Mouse (Mus musculus): ENCODE data around the gene Rgs13. TPM values are rescaled to one million over a fixed set of nuclear protein-coding genes. Genes with fewer than 3 reads are reported as not detected.

Gene Rgs13
- polyA plus RNA-seq, 1 experiment from 2014 or later: 2.0 TPM

GRCm38 (mm10) chr1:144139847-144140246 lies 37.3 kb downstream of the Rgs13 start:
- WGBS: 97% methylated on average over 1 of the region's 1 CpGs
- H3K9ac ChIP-seq (ENCODE audit: low read length): no peak overlapping the region
- H3K9me3 ChIP-seq (ENCODE audit: control insufficient read depth, low read length): no peaks in the 10 kb centered on the region
- H3K27ac ChIP-seq (ENCODE audit: low read depth, low read length): no peak overlapping the region
- no peaks in the 10 kb centered on the region for H3K36me3 ChIP-seq (ENCODE audit: control insufficient read depth, insufficient read depth, low read length)
- DNase-seq (ENCODE audit: low spot score) (no peak), ATAC-seq (replicated peaks; ENCODE audit: low FRiP score) (no peak)
- H3K4me1 ChIP-seq (replicated peaks; ENCODE audit: control insufficient read depth, insufficient read depth, low read length): no peaks in the 10 kb centered on the region
- no peak overlapping the region for H3K4me2 ChIP-seq (ENCODE audit: low read depth, low read length, severe bottlenecking)
- no peaks in the 10 kb centered on the region for H3K27me3 ChIP-seq (ENCODE audit: control insufficient read depth, insufficient read depth, low read length)
- H3K4me3 ChIP-seq (ENCODE audit: low read depth, low read length): no peak overlapping the region

- Histone ChIP-seq H3K36me3 (ENCODE audit: control insufficient read depth, insufficient read depth, low read length) (no peaks in the 10 kb centered on the region), H3K4me2 (ENCODE audit: low read depth, low read length, severe bottlenecking) (no peak overlapping the region), H3K27ac (ENCODE audit: low read depth, low read length) (no peak overlapping the region), H3K4me1 (replicated peaks; ENCODE audit: control insufficient read depth, insufficient read depth, low read length) (no peaks in the 10 kb centered on the region), H3K9ac (ENCODE audit: low read length) (no peak overlapping the region), H3K27me3 (ENCODE audit: control insufficient read depth, insufficient read depth, low read length) (no peaks in the 10 kb centered on the region), H3K4me3 (ENCODE audit: low read depth, low read length) (no peak overlapping the region), H3K9me3 (ENCODE audit: control insufficient read depth, low read length) (no peaks in the 10 kb centered on the region)
- WGBS: 85% methylated on average over 7 of the region's 7 CpGs
- DNase-seq (ENCODE audit: low spot score) (no peak), ATAC-seq (replicated peaks; ENCODE audit: low FRiP score) (no peak)
Observed at GRCm38 (mm10) chr1:144127965-144128364, 49.2 kb downstream of the Rgs13 start.

- Histone ChIP-seq H3K9me3 (ENCODE audit: control insufficient read depth, low read length) (no peaks in the 10 kb centered on the region), H3K4me3 (ENCODE audit: low read depth, low read length) (no peak overlapping the region), H3K36me3 (ENCODE audit: control insufficient read depth, insufficient read depth, low read length) (no peaks in the 10 kb centered on the region), H3K27me3 (ENCODE audit: control insufficient read depth, insufficient read depth, low read length) (no peaks in the 10 kb centered on the region), H3K27ac (ENCODE audit: low read depth, low read length) (no peak overlapping the region), H3K9ac (ENCODE audit: low read length) (no peak overlapping the region), H3K4me1 (replicated peaks; ENCODE audit: control insufficient read depth, insufficient read depth, low read length) (no peaks in the 10 kb centered on the region), H3K4me2 (ENCODE audit: low read depth, low read length, severe bottlenecking) (no peak overlapping the region)
- 89% methylated on average over 4 of the region's 4 CpGs for WGBS
- ATAC-seq (replicated peaks; ENCODE audit: low FRiP score) (no peak), DNase-seq (ENCODE audit: low spot score) (no peak)
Observed at GRCm38 (mm10) chr1:144120042-144120441, 57.1 kb downstream of the Rgs13 start.

- ATAC-seq (replicated peaks; ENCODE audit: low FRiP score): no peak
- 46% methylated on average over 2 of the region's 2 CpGs for WGBS
Observed at GRCm38 (mm10) chr1:144119456-144119855, 57.7 kb downstream of the Rgs13 start.

GRCm38 (mm10) chr1:144115848-144116727 lies 61.1 kb downstream of the Rgs13 start:
- Histone ChIP-seq H3K4me1 (replicated peaks; ENCODE audit: control insufficient read depth, insufficient read depth, low read length) (no peaks in the 10 kb centered on the region), H3K9me3 (ENCODE audit: control insufficient read depth, low read length) (no peaks in the 10 kb centered on the region), H3K4me2 (ENCODE audit: low read depth, low read length, severe bottlenecking) (no peak overlapping the region), H3K36me3 (ENCODE audit: control insufficient read depth, insufficient read depth, low read length) (no peaks in the 10 kb centered on the region), H3K9ac (ENCODE audit: low read length) (no peak overlapping the region), H3K27me3 (ENCODE audit: control insufficient read depth, insufficient read depth, low read length) (no peaks in the 10 kb centered on the region), H3K27ac (ENCODE audit: low read depth, low read length) (no peak overlapping the region), H3K4me3 (ENCODE audit: low read depth, low read length) (no peak overlapping the region)
- no peak for DNase-seq (ENCODE audit: low spot score)
- 85% methylated on average over 6 of the region's 6 CpGs for WGBS
- ATAC-seq (replicated peaks; ENCODE audit: low FRiP score): no peak

More at GRCm38 (mm10) chr1:144119456-144119855, 57.7 kb downstream of the Rgs13 start:
- Histone ChIP-seq H3K27ac (ENCODE audit: low read depth, low read length) (no peak overlapping the region), H3K4me3 (ENCODE audit: low read depth, low read length) (no peak overlapping the region), H3K36me3 (ENCODE audit: control insufficient read depth, insufficient read depth, low read length) (no peaks in the 10 kb centered on the region), H3K9me3 (ENCODE audit: control insufficient read depth, low read length) (no peaks in the 10 kb centered on the region), H3K9ac (ENCODE audit: low read length) (no peak overlapping the region), H3K4me2 (ENCODE audit: low read depth, low read length, severe bottlenecking) (no peak overlapping the region), H3K4me1 (replicated peaks; ENCODE audit: control insufficient read depth, insufficient read depth, low read length) (no peaks in the 10 kb centered on the region), H3K27me3 (ENCODE audit: control insufficient read depth, insufficient read depth, low read length) (no peaks in the 10 kb centered on the region)
- no peak for DNase-seq (ENCODE audit: low spot score)

- WGBS: 80% methylated on average over 6 of the region's 6 CpGs
- ATAC-seq (replicated peaks; ENCODE audit: low FRiP score): no peak
Observed at GRCm38 (mm10) chr1:144113438-144114074, 63.6 kb downstream of the Rgs13 start.

GRCm38 (mm10) chr1:144112946-144113345 lies 64.2 kb downstream of the Rgs13 start:
- H3K4me1 ChIP-seq (replicated peaks; ENCODE audit: control insufficient read depth, insufficient read depth, low read length): no peaks in the 10 kb centered on the region
- H3K27ac ChIP-seq (ENCODE audit: low read depth, low read length): no peak overlapping the region
- no peaks in the 10 kb centered on the region for H3K36me3 ChIP-seq (ENCODE audit: control insufficient read depth, insufficient read depth, low read length)
- H3K9ac ChIP-seq (ENCODE audit: low read length): no peak overlapping the region
- H3K27me3 ChIP-seq (ENCODE audit: control insufficient read depth, insufficient read depth, low read length): no peaks in the 10 kb centered on the region
- H3K9me3 ChIP-seq (ENCODE audit: control insufficient read depth, low read length): no peaks in the 10 kb centered on the region
- ATAC-seq (replicated peaks; ENCODE audit: low FRiP score) (no peak), DNase-seq (ENCODE audit: low spot score) (no peak)
- H3K4me2 ChIP-seq (ENCODE audit: low read depth, low read length, severe bottlenecking): no peak overlapping the region
- 82% methylated on average over 2 of the region's 2 CpGs for WGBS
- H3K4me3 ChIP-seq (ENCODE audit: low read depth, low read length): no peak overlapping the region

More at GRCm38 (mm10) chr1:144113438-144114074, 63.6 kb downstream of the Rgs13 start:
- Histone ChIP-seq H3K4me3 (ENCODE audit: low read depth, low read length) (no peak overlapping the region), H3K9ac (ENCODE audit: low read length) (no peak overlapping the region), H3K36me3 (ENCODE audit: control insufficient read depth, insufficient read depth, low read length) (no peaks in the 10 kb centered on the region), H3K4me1 (replicated peaks; ENCODE audit: control insufficient read depth, insufficient read depth, low read length) (no peaks in the 10 kb centered on the region), H3K27ac (ENCODE audit: low read depth, low read length) (no peak overlapping the region), H3K27me3 (ENCODE audit: control insufficient read depth, insufficient read depth, low read length) (no peaks in the 10 kb centered on the region), H3K9me3 (ENCODE audit: control insufficient read depth, low read length) (no peaks in the 10 kb centered on the region), H3K4me2 (ENCODE audit: low read depth, low read length, severe bottlenecking) (no peak overlapping the region)
- DNase-seq (ENCODE audit: low spot score): no peak

GRCm38 (mm10) chr1:144098587-144099258 lies 78.4 kb downstream of the Rgs13 start:
- H3K27me3 ChIP-seq (ENCODE audit: control insufficient read depth, insufficient read depth, low read length): no peaks in the 10 kb centered on the region
- H3K4me3 ChIP-seq (ENCODE audit: low read depth, low read length): no peak overlapping the region
- no peak overlapping the region for H3K9ac ChIP-seq (ENCODE audit: low read length)
- WGBS: 75% methylated on average over 1 of the region's 1 CpGs
- ATAC-seq (replicated peaks; ENCODE audit: low FRiP score) (no peak), DNase-seq (ENCODE audit: low spot score) (no peak)
- no peaks in the 10 kb centered on the region for H3K9me3 ChIP-seq (ENCODE audit: control insufficient read depth, low read length)
- H3K27ac ChIP-seq (ENCODE audit: low read depth, low read length): no peak overlapping the region
- H3K36me3 ChIP-seq (ENCODE audit: control insufficient read depth, insufficient read depth, low read length): no peaks in the 10 kb centered on the region
- no peak overlapping the region for H3K4me2 ChIP-seq (ENCODE audit: low read depth, low read length, severe bottlenecking)
- H3K4me1 ChIP-seq (replicated peaks; ENCODE audit: control insufficient read depth, insufficient read depth, low read length): no peaks in the 10 kb centered on the region
